Mouse (Mus musculus): ENCODE data around the gene Fam83g.

DNA sequence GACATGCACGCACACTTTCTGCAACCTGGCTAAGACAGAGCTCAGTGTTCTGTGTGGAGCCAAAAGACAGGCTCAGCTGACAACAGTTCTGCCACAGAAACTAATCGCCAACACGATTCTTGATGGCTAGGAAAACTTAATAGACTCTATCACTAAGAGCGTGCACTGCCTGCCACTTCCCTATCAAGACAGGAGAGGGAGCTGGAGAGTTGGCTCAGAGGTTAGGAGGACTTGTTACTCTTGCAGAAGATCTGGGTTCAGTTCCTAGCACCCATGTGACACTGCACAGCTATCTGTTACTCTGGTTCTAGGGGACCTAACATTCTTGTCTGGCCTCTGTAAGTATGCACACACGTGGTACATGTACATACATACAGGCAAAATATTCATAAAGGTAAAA is 67.7 kb downstream of the Fam83g start:
- TF ChIP-seq CTCF (IDR thresholded peaks at IDR 0.05; ENCODE audit: insufficient read depth, low read depth, low read length) (no peak), POLR2A (IDR thresholded peaks at IDR 0.05; ENCODE audit: insufficient read depth, low read depth, low read length) (no peak)
